Mouse (Mus musculus): ENCODE results near the gene Mymx.

GRCm38 (mm10) chr17:45595736-45596390 is 6.0 kb downstream of the Mymx start:
- no peak for TF ChIP-seq POLR2A (IDR thresholded peaks at IDR 0.05; ENCODE audit: borderline replicate concordance, extremely low read depth, low read depth, low read length)
- no peak for TF ChIP-seq CTCF (IDR thresholded peaks at IDR 0.05; ENCODE audit: insufficient read depth, low read length)

All from lung, adult 2 months (tissue).